Mouse (Mus musculus): ENCODE measurements around the gene Tmem209.

GRCm38 (mm10) chr6:30549231-30549761, 39.7 kb upstream of the Tmem209 start:
- no peak for TF ChIP-seq POLR2A (IDR thresholded peaks at IDR 0.05; ENCODE audit: low read depth, low read length)
- no peak for TF ChIP-seq CTCF (IDR thresholded peaks at IDR 0.05; ENCODE audit: borderline replicate concordance, insufficient read depth, low read length)

Data from embryonic fibroblast, embryonic 13.5 days (primary cell).